Mouse (Mus musculus) liver, adult 2 months (tissue): Measurements from ENCODE around the gene Pfdn6. TPM values are rescaled to one million over a fixed set of nuclear protein-coding genes. Genes with fewer than 3 reads are reported as not detected.

Source experiments
- DNase-seq: peaks from one replicate; pipeline ENCODE4 v3.0.0-alpha.2; 2011; ENCODE audit warnings: low read depth, low spot score; ENCODE audit errors: extremely low read depth
- H3K27ac ChIP-seq: fragments of 200-500 bp; replicated peaks from 2 replicates; pipeline ENCODE4 v1.5.1; 2012; ENCODE audit warnings: low read depth, mild to moderate bottlenecking, control low read depth, inconsistent platforms, low read length; ENCODE audit not compliant: insufficient read depth
- H3K27me3 ChIP-seq: fragments of 200-500 bp; 2 replicates; pipeline ENCODE4 v1.6.1; 2012; ENCODE audit warnings: mild to moderate bottlenecking, moderate library complexity, low read length, inconsistent platforms; ENCODE audit not compliant: control insufficient read depth, insufficient read depth
- H3K36me3 ChIP-seq: fragments of 200-500 bp; 2 replicates; pipeline ENCODE4 v1.6.1; 2012; ENCODE audit warnings: low read length, inconsistent platforms; ENCODE audit not compliant: control insufficient read depth, insufficient read depth
- H3K4me1 ChIP-seq: fragments of 200-500 bp; 2 replicates; pipeline ENCODE4 v1.6.1; 2011; ENCODE audit warnings: low read length; ENCODE audit not compliant: control insufficient read depth, insufficient read depth
- H3K4me3 ChIP-seq: fragments of 200-500 bp; 2 replicates; pipeline ENCODE4 v1.5.1; 2011; ENCODE audit warnings: low read depth, mild to moderate bottlenecking, control low read depth, low read length, moderate library complexity; ENCODE audit not compliant: insufficient read depth
- H3K79me2 ChIP-seq: fragments of 200-500 bp; 2 replicates; pipeline ENCODE4 v1.6.1; 2012; ENCODE audit warnings: inconsistent platforms, mild to moderate bottlenecking, low read length, moderate library complexity; ENCODE audit not compliant: control insufficient read depth, insufficient read depth
- H3K9ac ChIP-seq: fragments of 200-500 bp; 2 replicates; pipeline ENCODE4 v1.6.1; 2012; ENCODE audit warnings: low read depth, mild to moderate bottlenecking, control low read depth, inconsistent platforms, low read length
- CTCF ChIP-seq: fragments of 200-500 bp; IDR thresholded peaks from 2 replicates; pipeline ENCODE4 v1.5.1; 2011; ENCODE audit warnings: low read depth, low read length, control low read depth
- POLR2A ChIP-seq: fragments of 200-500 bp; IDR thresholded peaks from 2 replicates; pipeline ENCODE4 v1.6.1; 2011; ENCODE audit warnings: low read length, control low read depth; ENCODE audit not compliant: insufficient read depth; ENCODE audit errors: extremely low read depth
- WGBS: fragments of 180-500 bp; shearing (Covaris S2); methylation state at CpG from one replicate; pipeline ENCODE4 v1.1.7; 2018; 5-methylcytosine and 5-hydroxymethylcytosine counted together
- polyA plus RNA-seq: library from polyadenylated mRNA; depleted of rRNA; stranded (reverse); fragments of >200 nt; gene quantifications from 2 replicates; pipeline ENCODE4 v1.2.3, GENCODE M21; 2012
- total RNA-seq: library from RNA; depleted of rRNA; stranded (reverse); fragments of >200 nt; gene quantifications from 2 replicates; pipeline ENCODE4 v1.2.3, GENCODE M21; 2014

Gene Pfdn6
- total and polyA plus RNA-seq, 2 experiments: 15.5 to 40.8 TPM

DNA sequence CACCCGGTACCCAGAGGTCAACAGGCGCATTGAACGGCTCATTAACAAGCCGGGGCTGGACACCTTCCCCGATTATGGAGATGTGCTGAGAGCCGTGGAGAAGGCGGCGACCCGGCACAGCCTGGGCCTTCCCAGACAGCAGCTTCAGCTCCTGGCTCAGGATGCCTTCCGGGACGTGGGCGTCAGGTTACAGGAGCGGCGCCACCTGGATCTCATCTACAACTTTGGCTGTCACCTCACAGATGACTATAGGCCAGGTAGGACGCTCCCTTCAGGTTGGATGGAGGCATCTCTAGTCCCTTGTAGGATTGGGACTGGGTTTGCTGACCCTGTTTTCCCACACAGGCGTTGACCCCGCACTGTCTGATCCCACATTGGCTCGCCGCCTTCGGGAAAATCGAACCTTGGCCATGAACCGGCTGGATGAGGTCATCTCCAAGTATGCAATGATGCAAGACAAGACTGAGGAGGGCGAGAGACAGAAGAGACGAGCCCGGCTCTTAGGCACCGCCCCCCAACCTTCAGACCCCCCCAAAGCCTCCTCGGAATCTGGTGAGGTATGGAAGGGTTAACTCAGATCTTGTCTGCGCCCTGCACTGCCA is 28.2 kb downstream of the Pfdn6 start:
- Histone ChIP-seq H3K36me3 (peaks cover 23% of the 10 kb centered on the region; the same call in 1 of the 2 replicates), H3K27me3 (no peaks in the 10 kb centered on the region), H3K4me1 (peaks cover 9% of the 10 kb centered on the region), H3K27ac (no peak overlapping the region), H3K9ac (no peak overlapping the region), H3K4me3 (no peak overlapping the region), H3K79me2 (peaks cover 23% of the 10 kb centered on the region)
- WGBS: 77% methylated on average over 28 of the region's 28 CpGs
- no peak for DNase-seq
- TF ChIP-seq POLR2A (no peak), CTCF (no peak)

DNA sequence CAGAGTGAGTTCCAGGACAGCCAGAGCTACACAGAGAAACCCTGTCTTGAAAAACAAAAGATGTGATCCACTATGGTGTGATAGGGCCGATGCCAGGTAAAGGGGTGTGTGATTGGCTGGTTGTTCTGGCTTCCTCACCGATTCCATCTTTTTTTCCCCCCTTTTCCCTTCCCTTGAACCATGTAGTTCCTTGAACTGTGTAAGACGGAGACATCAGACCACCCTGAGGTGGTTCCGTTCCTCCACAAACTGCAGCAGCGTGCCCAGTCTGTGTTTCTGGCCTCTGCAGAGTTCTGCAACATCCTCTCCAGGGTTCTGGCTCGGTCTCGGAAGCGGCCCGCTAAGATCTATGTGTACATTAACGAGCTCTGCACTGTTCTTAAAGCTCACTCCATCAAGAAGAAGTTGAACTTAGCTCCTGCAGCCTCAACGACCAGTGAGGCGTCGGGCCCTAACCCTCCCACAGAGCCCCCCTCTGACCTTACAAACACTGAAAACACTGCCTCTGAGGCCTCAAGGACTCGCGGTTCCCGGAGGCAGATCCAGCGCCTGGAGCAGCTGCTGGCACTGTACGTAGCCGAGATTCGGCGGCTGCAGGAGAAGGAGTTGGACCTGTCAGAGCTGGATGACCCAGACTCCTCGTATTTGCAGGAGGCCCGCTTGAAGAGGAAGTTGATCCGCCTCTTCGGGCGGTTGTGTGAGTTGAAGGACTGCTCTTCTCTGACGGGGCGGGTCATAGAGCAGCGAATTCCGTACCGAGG is 28.9 kb downstream of the Pfdn6 start:
- no peak for DNase-seq
- no peak overlapping the region for H3K9ac ChIP-seq
- no peak overlapping the region for H3K4me3 ChIP-seq
- TF ChIP-seq POLR2A (no peak), CTCF (no peak)
- H3K4me1 ChIP-seq: peaks cover 7% of the 10 kb centered on the region
- H3K27ac ChIP-seq: no peak overlapping the region
- H3K79me2 ChIP-seq: peaks cover 23% of the 10 kb centered on the region
- WGBS: 86% methylated on average over 31 of the region's 31 CpGs
- H3K36me3 ChIP-seq: peaks cover 23% of the 10 kb centered on the region; the same call in 1 of the 2 replicates
- no peaks in the 10 kb centered on the region for H3K27me3 ChIP-seq

DNA sequence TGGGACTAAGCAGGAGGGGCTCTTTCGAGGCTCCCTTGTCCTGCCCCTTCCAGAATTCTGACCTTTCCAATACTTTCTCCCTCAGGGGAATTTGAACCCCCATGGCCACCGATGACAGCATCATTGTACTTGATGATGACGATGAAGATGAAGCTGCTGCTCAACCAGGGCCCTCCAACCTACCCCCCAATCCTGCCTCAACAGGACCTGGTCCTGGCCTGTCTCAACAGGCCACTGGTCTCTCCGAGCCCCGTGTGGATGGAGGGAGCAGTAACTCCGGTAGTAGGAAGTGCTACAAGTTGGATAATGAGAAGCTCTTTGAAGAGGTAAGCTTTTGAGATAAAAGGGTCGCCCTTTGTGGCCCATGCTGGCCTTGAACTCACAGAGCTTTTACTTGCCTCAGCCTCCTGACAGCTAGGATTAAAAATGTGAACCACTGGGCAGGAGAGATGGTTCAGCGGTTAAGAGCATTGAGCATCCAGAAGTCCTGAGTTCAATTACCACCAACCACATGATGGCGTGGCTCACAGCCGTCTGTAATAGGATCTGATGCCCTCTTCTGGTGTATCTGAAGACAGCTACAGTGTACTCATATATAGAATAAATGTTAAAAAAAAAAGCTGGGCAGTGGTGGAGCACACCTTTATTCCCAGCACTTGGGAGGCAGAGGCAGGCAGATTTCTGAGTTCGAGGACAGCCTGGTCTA is 29.6 kb downstream of the Pfdn6 start:
- Histone ChIP-seq H3K79me2 (peaks cover 23% of the 10 kb centered on the region), H3K4me1 (peaks cover 7% of the 10 kb centered on the region), H3K27me3 (no peaks in the 10 kb centered on the region), H3K9ac (0 out of 2 replicates have a peak overlapping the region, but pooled peaks have one; percentile 9), H3K4me3 (peak overlapping the region; percentile 69), H3K27ac (peak overlapping the region; percentile 90), H3K36me3 (peaks cover 23% of the 10 kb centered on the region; the same call in 1 of the 2 replicates)
- TF ChIP-seq POLR2A (no peak), CTCF (no peak)
- WGBS: 38% methylated on average over 11 of the region's 11 CpGs
- DNase-seq: no peak

DNA sequence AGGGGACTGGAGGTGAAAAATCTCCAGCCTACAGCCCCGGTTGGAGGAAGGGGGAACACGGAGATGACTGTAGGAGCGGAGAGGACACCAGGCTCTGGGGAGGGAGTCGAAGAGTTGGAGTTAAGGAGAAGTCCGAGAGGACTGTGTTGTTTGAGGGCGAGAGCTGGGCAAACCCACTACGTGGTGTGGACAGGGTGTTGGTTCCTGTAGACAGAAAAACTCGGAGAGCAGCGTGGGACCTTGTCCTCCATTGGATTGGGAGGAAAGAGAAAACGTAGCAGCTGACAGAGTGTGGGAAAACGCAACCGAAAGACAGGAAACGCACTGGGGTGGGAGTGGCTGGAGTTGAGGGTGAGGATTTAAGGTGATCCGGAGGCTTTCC is 30.3 kb downstream of the Pfdn6 start:
- H3K36me3 ChIP-seq: peaks cover 23% of the 10 kb centered on the region; the same call in 1 of the 2 replicates
- WGBS: under 1% methylated on average over 14 of the region's 14 CpGs
- TF ChIP-seq POLR2A: peak; percentile 35; the same call in 1 of the 2 replicates
- no peak for TF ChIP-seq CTCF
- peaks cover 23% of the 10 kb centered on the region for H3K79me2 ChIP-seq
- peak overlapping the region; percentile 90 for H3K27ac ChIP-seq
- DNase-seq: peak; percentile 76
- no peaks in the 10 kb centered on the region for H3K27me3 ChIP-seq
- peak overlapping the region; percentile 69 for H3K4me3 ChIP-seq
- peak overlapping the region; percentile 82 for H3K9ac ChIP-seq
- H3K4me1 ChIP-seq: peaks cover 7% of the 10 kb centered on the region

DNA sequence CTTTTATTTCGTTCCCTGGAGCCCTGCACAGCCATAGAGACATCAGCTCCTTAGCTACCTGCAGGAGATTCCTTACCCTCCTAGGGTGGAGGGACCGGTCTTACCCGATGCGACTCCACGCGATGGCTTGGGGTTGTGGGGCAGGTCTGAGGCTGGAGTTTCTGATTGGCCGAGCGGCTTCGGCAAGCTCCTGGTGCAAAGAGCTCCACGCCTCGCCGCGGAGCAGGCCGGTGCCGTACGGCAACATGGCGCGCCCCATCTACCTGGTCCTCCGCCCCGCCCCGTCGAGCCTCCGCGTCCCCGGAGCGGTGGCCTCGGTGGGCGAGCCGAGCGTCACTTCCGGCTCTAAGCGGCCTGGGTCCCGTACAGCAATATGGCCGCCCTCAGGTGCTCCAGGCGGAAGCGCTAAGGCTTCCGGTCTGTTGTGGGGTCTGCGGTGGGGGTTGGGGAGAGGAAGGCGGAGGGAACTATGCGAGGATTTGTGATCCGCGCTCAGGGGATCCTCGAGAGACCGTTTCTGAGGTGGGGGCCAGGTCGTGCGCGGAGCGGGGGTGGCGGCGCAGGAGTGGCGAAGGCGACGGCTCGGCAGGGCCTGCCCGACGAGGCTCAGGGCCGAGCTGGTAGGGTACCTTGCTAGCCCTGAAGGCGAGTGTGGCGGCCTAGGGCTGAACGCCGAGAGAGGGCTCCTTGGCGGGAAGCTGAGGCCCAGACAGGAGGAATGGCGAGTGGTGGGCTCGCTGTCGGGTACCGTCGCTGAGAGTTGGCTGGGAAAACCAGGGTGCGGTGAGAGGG is 30.9 kb downstream of the Pfdn6 start, which contains the start of gene Daxx:
Gene Daxx (plus strand): TSS at position 338 of the 792 bp plus-strand sequence.
- Histone ChIP-seq H3K27me3 (no peaks in the 10 kb centered on the region), H3K4me3 (peak within 1 kb of the TSS; percentile 70), H3K79me2 (peaks cover 23% of the 10 kb centered on the region), H3K27ac (peak within 1 kb of the TSS; percentile 90), H3K9ac (peak within 1 kb of the TSS; percentile 82), H3K36me3 (peaks cover 23% of the 10 kb centered on the region; the same call in 1 of the 2 replicates), H3K4me1 (peaks cover 7% of the 10 kb centered on the region)
- DNase-seq: peak; percentile 87
- WGBS: under 1% methylated on average over 68 of the region's 68 CpGs
- no peak for TF ChIP-seq CTCF
- TF ChIP-seq POLR2A: peak; percentile 40; the same call in 1 of the 2 replicates
